Mouse (Mus musculus) kidney, embryonic 15.5 days (tissue): Measurements from ENCODE around the gene Chil3. TPM values are rescaled to one million over a fixed set of nuclear protein-coding genes. Genes with fewer than 3 reads are reported as not detected.
"Not testable (repeated sequence)": the region's sequence is repeated elsewhere in the genome, so short reads cannot be mapped to it uniquely, and the experiment has no call there.

Experiments
- ATAC-seq: fragments of 200-750 bp; cut with Nextera tagmentation; replicated peaks from 2 replicates; pipeline ENCODE4 v1.8.0; 2017; ENCODE audit warnings: moderate TSS enrichment; ENCODE audit not compliant: low FRiP score
- H3K27ac ChIP-seq: fragments of 300-500 bp; sonication (generic); 2 replicates; pipeline ENCODE4 v1.5.1; 2015; ENCODE audit warnings: mild to moderate bottlenecking, inconsistent platforms
- H3K27me3 ChIP-seq: fragments of 300-500 bp; sonication (generic); 2 replicates; pipeline ENCODE4 v1.6.1; 2015; ENCODE audit warnings: inconsistent platforms
- H3K36me3 ChIP-seq: fragments of 300-500 bp; sonication (generic); 2 replicates; pipeline ENCODE4 v1.6.1; 2015; ENCODE audit warnings: inconsistent platforms
- H3K4me1 ChIP-seq: fragments of 300-500 bp; sonication (generic); 2 replicates; pipeline ENCODE4 v1.6.1; 2015; ENCODE audit warnings: inconsistent platforms
- H3K4me2 ChIP-seq: fragments of 300-500 bp; sonication (generic); 2 replicates; pipeline ENCODE4 v1.6.1; 2015; ENCODE audit warnings: moderate library complexity, mild to moderate bottlenecking, inconsistent platforms
- H3K4me3 ChIP-seq: fragments of 300-500 bp; sonication (generic); replicated peaks from 2 replicates; pipeline ENCODE4 v1.5.1; 2015; ENCODE audit warnings: mild to moderate bottlenecking, inconsistent platforms
- H3K9ac ChIP-seq: fragments of 300-500 bp; sonication (generic); 2 replicates; pipeline ENCODE4 v1.6.1; 2015; ENCODE audit warnings: mild to moderate bottlenecking, inconsistent platforms
- H3K9me3 ChIP-seq: fragments of 300-500 bp; sonication (generic); replicated peaks from 2 replicates; pipeline ENCODE4 v1.6.1; 2016; ENCODE audit warnings: inconsistent platforms
- WGBS: fragments of 180-500 bp; shearing (Covaris S2); methylation state at CpG from one replicate; pipeline ENCODE4 v1.1.7; 2015; ENCODE audit warnings: mixed read lengths; 5-methylcytosine and 5-hydroxymethylcytosine counted together
- polyA plus RNA-seq: library from polyadenylated mRNA; unstranded; fragments of >200 nt; fragmentation: Nextera tagmentation; extraction: Ambion mirVana; gene quantifications from 2 replicates; pipeline ENCODE4 v1.2.1, GENCODE M21; 2015

The Chil3 gene
- polyA plus RNA-seq: 0.14 TPM in 1 of 2 replicates, not detected in the other

DNA sequence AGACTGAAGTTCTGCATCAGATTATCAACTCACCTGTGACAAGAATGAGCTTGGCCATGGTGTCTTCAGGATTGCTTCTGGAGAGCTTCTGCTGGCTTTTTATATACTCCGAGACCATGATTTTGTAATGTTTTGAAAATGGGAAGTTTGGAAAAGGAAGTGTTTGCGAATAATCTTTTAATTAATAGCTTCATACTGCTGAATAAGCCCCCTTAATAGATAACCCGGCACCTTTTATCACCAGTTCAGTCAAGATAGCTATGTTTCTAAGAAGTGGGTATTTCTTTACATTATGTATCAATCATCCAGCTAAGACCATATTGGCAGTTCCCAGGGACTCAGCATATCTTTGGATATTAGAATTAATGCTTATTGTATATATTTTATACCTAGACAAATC is at the start of gene Chil3:
Gene Chil3 (minus strand): TSS at position 101 of the 400 bp plus-strand sequence.
- Histone ChIP-seq H3K27me3 (no peaks in the 10 kb centered on the region), H3K4me2 (no peak within 1 kb of the TSS), H3K9me3 (no peaks in the 10 kb centered on the region; the same call in 1 of the 2 replicates), H3K4me3 (no peak within 1 kb of the TSS), H3K4me1 (no peaks in the 10 kb centered on the region), H3K27ac (no peak within 1 kb of the TSS), H3K36me3 (no peaks in the 10 kb centered on the region), H3K9ac (no peak within 1 kb of the TSS)
- no peak for ATAC-seq
- 78% methylated on average over 3 of the region's 3 CpGs for WGBS

DNA sequence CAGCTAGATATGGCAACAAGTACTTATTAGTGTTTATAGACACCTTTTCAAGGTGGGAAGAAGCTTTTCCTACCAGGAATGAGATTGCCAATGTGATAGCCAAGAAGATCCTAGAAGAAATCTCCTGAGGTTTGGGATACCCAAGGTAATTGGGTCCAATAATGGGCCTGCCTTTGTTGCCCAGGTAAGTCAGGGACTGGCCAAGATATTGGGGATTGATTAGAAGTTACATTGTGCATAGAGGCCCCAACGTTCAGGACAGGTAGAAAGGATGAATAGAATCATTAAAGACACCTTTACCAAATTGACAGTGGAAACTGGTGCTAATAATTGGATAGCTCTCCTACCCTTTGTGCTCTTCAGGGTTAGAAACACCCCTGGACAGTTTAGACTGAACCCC is 30.7 kb upstream of the Chil3 start:
- not testable (repeated sequence) for H3K9ac ChIP-seq, H3K4me3 ChIP-seq, H3K27ac ChIP-seq, H3K36me3 ChIP-seq, H3K4me2 ChIP-seq, H3K4me1 ChIP-seq, ATAC-seq, H3K9me3 ChIP-seq, H3K27me3 ChIP-seq
- 61% methylated on average over 1 of the region's 1 CpGs for WGBS

DNA sequence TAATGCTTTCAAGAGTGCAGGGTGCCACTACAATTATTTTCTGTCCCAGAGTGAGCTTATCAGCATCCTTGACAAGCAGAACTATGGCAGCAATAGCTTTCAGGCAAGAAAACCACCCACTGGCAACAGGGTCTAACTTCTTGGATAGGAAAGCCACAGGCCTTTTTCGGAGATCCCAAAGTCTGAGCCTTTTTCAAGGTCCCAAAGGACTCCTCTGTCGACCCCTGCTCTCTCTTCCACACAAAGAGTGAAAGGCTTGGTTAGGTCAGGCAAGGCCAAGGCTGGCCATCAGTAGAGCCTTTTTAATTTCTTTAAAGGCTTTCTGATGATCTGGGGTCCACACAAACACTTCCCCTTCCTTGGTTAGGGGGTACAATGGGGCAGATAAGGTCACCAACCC is 29.9 kb upstream of the Chil3 start:
- H3K27ac ChIP-seq, H3K27me3 ChIP-seq, H3K4me2 ChIP-seq, H3K36me3 ChIP-seq, H3K4me1 ChIP-seq, H3K4me3 ChIP-seq, H3K9ac ChIP-seq, ATAC-seq, H3K9me3 ChIP-seq: not testable (repeated sequence)
- WGBS: 78% methylated on average over 2 of the region's 2 CpGs

DNA sequence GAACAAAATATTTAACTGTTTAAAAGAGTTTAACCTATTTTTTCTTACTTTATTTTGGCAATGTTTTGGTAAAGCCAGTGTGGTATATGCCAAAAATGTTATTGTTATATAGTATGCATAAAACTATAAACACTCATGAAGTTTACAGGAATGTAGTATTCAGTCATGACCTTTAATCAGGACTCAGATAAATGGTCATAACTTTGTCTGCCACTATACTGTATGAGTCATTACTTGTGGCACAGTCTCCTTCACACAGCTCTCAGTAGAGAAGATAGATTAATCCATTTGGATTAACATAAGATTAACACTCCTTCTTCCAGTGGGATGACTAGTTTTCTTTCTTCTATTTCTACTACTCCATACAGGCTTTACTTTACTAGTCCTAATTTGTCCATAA is 28.9 kb upstream of the Chil3 start:
- ATAC-seq: no peak
- Histone ChIP-seq H3K4me1 (no peaks in the 10 kb centered on the region), H3K27ac (no peak overlapping the region), H3K4me2 (no peak overlapping the region), H3K4me3 (no peak overlapping the region), H3K27me3 (no peaks in the 10 kb centered on the region), H3K9me3 (peaks cover 7% of the 10 kb centered on the region; the same call in 1 of the 2 replicates), H3K9ac (no peak overlapping the region), H3K36me3 (no peaks in the 10 kb centered on the region)

DNA sequence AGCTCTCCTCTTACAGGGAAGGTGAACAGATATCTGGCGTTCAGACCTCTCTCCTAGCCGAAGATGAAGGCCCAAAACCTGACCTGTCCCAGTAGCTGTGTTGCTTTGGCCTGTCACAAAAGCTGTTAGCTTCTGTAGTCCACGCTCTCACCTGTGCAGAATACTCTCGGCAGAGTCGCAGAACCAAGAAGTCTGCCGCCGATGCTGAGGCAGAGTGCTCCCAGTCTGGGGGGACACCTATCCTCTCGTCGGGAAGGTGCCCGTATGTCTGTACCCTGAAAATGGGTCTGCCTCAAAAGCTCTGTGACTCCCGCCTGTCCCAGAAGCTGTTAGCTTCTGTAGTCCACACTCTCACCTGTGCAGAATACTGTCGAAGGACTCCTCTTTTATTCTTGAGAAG is 28.1 kb upstream of the Chil3 start:
- Histone ChIP-seq H3K27ac (no peak overlapping the region), H3K4me2 (no peak overlapping the region), H3K4me1 (no peaks in the 10 kb centered on the region), H3K9ac (no peak overlapping the region), H3K9me3 (peaks cover 7% of the 10 kb centered on the region; the same call in 1 of the 2 replicates), H3K4me3 (no peak overlapping the region), H3K27me3 (no peaks in the 10 kb centered on the region), H3K36me3 (no peaks in the 10 kb centered on the region)
- ATAC-seq: no peak
- WGBS: 90% methylated on average over 12 of the region's 12 CpGs

DNA sequence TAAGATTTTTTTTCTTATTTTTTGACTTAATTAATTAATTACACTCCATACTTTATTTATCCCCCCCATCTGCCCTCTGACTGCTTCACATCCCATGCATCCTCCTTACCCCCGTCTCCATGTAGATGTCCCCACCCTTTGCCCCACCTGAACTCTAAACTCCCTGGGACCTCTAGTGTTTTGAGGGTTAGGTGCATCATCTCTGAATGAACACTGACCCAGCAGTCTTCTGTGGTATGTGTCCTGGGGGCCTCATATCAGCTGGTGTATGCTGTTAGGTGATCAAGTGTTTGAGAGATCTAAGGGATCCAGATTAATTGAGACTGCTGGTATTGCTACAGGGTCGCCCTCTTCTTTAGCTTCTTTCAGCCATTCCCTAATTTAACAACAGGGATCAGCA is 20.6 kb upstream of the Chil3 start:
- no peaks in the 10 kb centered on the region for H3K27me3 ChIP-seq
- no peak overlapping the region for H3K27ac ChIP-seq
- no peaks in the 10 kb centered on the region for H3K36me3 ChIP-seq
- H3K9me3 ChIP-seq: peaks cover 21% of the 10 kb centered on the region
- no peak overlapping the region for H3K9ac ChIP-seq
- no peak overlapping the region for H3K4me2 ChIP-seq
- 0 out of 2 replicates have a peak, but pooled peaks have one; percentile 25 for ATAC-seq
- WGBS: 75% methylated on average over 2 of the region's 2 CpGs
- no peak overlapping the region for H3K4me3 ChIP-seq
- H3K4me1 ChIP-seq: no peaks in the 10 kb centered on the region

DNA sequence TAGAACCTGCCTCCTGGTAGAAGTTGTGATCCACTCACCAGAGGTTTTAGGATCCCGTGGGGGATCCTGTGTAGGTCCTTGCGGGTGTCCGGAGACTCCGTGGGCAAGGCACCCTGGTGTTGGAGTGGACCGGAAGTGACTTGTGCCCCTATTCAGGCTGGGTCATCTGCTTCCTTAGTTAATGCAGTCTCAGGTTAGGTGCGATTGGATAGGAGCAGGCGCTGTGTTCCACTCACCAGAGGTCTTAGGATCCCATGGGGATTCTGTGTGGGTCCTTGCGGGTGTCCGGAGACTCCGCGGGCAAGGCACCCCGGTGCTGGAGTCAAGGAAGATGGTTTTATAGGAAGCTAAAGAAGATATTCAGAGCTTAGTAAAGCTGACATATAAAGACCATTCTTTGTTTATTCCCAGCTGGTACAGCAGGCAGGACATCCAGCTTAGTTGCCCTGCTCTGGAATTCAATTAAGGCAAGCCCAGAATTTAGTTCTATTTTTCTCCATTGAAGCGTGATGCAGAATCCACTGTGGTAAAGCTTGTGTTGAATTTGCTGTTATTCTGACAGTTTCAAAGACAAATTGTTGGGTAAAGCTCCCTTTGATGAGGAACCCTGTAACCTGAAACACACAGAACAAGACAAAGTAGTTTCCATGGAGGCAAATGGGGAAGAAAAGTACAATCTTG is 10.3 kb upstream of the Chil3 start:
- H3K4me3 ChIP-seq: no peak overlapping the region
- no peak overlapping the region for H3K4me2 ChIP-seq
- no peak overlapping the region for H3K9ac ChIP-seq
- H3K27me3 ChIP-seq: no peaks in the 10 kb centered on the region
- no peaks in the 10 kb centered on the region for H3K4me1 ChIP-seq
- no peaks in the 10 kb centered on the region for H3K36me3 ChIP-seq
- H3K9me3 ChIP-seq: peaks cover 4% of the 10 kb centered on the region
- 91% methylated on average over 13 of the region's 13 CpGs for WGBS
- ATAC-seq: no peak
- H3K27ac ChIP-seq: no peak overlapping the region

DNA sequence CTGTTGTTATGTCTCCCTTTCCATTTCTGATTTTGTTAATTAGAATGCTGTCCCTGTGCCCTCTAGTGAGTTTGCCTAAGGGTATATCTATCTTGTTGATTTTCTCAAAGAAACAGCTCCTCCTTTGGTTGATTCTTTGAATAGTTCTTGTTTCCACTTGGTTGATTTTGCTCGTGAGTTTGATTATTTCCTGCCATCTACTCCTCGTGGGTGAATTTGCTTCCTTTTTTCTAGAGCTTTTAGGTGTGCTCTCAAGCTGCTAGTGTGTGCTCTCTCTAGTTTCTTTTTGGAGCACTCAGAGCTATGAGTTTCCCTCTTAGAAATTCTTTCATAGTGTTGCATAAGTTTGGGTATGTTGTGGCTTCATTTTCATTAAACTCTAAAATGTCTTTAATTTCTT is 7.6 kb upstream of the Chil3 start:
- H3K9me3 ChIP-seq, H3K4me1 ChIP-seq, H3K27me3 ChIP-seq, H3K4me2 ChIP-seq, H3K36me3 ChIP-seq, H3K9ac ChIP-seq, ATAC-seq, H3K27ac ChIP-seq, H3K4me3 ChIP-seq: not testable (repeated sequence)
- WGBS: 58% methylated on average over 2 of the region's 2 CpGs

DNA sequence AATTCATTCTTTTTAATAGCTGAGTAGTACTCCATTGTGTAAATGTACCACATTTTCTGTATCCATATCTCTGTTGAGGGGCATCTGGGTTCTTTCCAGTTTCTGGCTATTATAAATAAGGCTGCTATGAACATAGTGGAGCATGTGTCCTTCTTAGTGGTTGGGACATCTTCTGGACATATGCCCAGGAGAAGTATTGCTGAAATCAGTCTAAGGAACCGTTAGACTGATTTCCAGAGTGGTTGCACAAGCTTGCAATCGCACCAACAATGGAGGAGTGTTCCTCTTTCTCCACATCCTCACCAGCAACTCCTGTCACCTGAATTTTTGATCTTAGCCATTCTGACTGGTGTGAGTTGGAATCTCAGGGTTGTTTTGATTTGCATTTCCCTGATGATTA is 5.1 kb upstream of the Chil3 start:
- H3K27me3 ChIP-seq, H3K9me3 ChIP-seq, ATAC-seq, H3K9ac ChIP-seq, H3K4me3 ChIP-seq, H3K4me2 ChIP-seq, H3K27ac ChIP-seq, H3K4me1 ChIP-seq, H3K36me3 ChIP-seq: not testable (repeated sequence)
- WGBS: 74% methylated on average over 2 of the region's 2 CpGs

DNA sequence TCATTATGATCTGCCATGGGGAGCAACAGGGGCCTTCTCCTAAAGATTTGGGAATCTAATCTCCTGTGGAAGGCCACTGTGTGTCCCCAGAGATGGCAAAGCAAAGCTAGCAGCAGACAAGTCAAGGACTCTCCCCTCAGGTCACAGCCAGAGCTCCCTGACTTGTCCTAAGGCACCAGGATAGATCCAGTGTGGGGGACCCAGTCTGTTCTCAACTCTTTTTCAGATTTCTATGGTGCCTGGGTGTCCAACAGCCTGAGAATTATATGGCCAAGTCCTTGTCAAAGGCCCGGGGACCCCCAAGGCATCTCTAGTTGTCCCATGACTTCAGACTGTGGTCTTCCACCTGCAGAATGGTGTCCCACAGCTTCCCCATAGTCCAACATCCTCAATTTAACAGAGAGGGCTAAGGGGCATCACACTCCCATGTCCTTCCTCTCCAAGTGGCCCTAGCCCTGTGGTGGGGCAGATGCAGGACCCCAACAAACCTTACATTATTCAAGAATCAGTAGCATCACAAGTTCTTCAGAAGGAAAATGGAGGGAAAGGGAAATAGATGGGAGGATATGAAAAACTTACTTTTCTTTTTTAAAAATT is 3.9 kb upstream of the Chil3 start:
- Histone ChIP-seq H3K27me3 (no peaks in the 10 kb centered on the region), H3K4me1 (no peaks in the 10 kb centered on the region), H3K36me3 (no peaks in the 10 kb centered on the region), H3K4me2 (no peak overlapping the region), H3K9ac (no peak overlapping the region), H3K27ac (no peak overlapping the region), H3K9me3 (no peaks in the 10 kb centered on the region; the same call in 1 of the 2 replicates), H3K4me3 (no peak overlapping the region)
- ATAC-seq: no peak
- WGBS: 88% methylated on average over 1 of the region's 1 CpGs

DNA sequence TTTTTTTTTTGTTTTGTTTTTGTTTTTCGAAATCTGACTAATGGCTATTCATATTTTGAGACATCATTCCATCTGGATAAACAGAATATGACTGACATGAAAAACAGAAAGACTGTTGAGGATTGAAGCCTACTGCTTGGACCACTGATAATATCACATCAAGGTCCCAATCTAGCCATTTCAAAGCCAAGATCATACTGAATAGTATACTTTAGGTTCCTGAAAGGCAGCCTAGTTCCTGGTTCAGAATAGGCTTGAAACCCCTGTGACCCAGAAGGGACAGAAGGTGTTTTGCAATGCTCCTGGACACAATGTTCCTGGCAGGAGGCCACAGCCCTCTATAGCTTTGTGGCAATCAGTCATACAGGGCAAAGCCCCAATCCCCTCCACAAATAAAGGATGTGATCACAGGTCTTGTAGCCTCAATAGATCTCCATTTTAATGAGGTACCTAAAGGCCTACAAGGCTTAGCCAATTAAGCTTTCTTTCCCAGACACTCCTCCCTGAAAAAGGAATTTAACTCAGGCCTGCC is 3.2 kb upstream of the Chil3 start:
- no peaks in the 10 kb centered on the region for H3K27me3 ChIP-seq
- no peaks in the 10 kb centered on the region for H3K36me3 ChIP-seq
- H3K27ac ChIP-seq: no peak overlapping the region
- no peaks in the 10 kb centered on the region for H3K4me1 ChIP-seq
- no peak overlapping the region for H3K9ac ChIP-seq
- H3K4me3 ChIP-seq: no peak overlapping the region
- no peak for ATAC-seq
- 55% methylated on average over 1 of the region's 1 CpGs for WGBS
- no peak overlapping the region for H3K4me2 ChIP-seq
- no peaks in the 10 kb centered on the region; the same call in 1 of the 2 replicates for H3K9me3 ChIP-seq

DNA sequence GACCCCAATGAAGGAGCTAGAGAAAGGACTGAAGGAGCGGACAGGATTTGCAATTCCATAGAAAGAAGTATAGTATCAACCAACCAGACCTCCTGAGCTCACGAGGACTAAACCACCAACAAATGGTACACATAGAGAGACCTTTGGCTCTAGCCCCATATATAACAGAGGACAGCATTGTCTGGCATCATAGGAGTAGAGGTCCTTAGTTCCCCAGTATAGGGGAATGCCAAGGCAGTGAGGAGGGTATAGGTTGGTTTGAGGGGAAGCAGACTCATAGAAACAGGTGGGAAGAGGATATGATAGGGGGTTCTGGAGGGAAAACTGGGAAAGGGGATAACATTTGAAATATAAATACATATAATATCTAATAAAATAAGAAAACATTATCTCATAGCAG is 13.0 kb downstream of the Chil3 start:
- no peak overlapping the region for H3K27ac ChIP-seq
- no peak overlapping the region for H3K4me2 ChIP-seq
- no peak overlapping the region for H3K4me3 ChIP-seq
- ATAC-seq: 0 out of 2 replicates have a peak, but pooled peaks have one; percentile 35
- H3K9ac ChIP-seq: no peak overlapping the region
- H3K4me1 ChIP-seq: no peaks in the 10 kb centered on the region
- H3K36me3 ChIP-seq: no peaks in the 10 kb centered on the region
- WGBS: 80% methylated on average over 2 of the region's 2 CpGs
- H3K9me3 ChIP-seq: 0 out of 2 replicates have a peak, but pooled peaks cover 5% of the 10 kb centered on the region
- H3K27me3 ChIP-seq: no peaks in the 10 kb centered on the region
